Mouse (Mus musculus) heart, adult 9 months (tissue): Measurements from ENCODE around the gene Gm5538.

Source experiments
- DNase-seq, 2 experiments: peaks; one replicate each; pipeline ENCODE4 v3.0.0; 2022; ENCODE audit warnings: low spot score in 2 of 2

The Gm5538 gene

DNA sequence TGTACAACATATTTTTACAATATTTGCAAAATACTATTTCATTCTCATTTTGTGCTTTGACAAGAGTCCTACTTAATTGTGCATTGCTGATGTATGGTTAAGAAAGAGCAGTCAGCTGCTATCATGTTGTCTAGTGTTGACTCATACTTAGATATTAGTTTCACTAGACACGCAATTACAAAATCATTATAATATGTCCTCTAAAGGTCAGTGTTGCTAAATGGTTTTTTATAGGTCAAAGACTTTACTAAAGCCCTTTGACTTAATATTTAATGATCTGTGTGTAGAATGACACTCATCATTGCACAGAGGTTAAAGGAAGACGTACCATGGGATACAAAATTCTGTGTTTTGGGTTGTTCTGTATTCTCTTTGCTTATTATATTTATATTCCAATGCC lies at the start of gene Gm5538:
Gm5538 (plus strand) TSS at position 301 of the 400 bp plus-strand sequence.
- DNase-seq, result no peak

DNA sequence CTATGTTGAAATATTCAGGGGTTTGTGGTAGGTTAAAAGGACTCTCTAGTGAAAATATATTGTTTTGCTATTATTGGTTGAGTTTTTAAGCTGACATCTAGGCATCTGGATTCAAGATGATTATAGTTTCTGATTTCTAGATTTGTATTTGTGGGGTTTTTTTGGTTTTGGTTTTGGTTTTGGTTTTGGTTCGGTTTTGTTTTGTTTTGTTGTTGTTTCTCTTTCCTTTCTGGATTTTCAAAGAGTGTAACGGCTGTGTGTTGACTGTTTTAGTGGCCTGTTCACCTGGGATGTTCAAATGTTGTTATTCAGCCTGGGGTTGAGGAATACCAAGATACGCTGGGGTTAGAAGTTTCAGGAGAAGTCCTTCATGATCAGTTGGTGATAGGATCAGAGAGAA lies 32.2 kb upstream of the Gm5538 start:
- no peak for DNase-seq

DNA sequence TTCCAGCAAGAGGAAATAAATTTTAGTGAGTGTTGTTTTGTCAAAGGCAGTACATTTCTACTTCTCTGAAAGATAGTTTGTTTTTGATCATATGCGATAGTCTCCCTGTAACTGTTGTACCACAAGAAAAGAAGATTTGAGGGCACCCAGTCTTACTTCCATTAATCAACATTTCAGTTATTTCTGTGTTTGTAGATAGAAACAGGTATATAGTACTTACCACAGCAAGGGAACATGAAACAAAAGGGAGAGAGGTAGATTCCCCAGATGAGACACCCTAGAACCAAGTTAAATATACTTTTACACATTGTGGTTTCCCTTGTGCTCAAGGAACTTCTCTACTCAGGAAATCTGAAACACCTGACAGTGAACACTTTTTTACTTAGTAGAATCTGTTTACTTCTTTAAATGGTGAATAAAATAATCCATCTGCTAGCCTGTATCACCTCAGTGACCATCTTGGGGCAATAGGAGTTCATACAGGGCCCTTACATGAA lies 26.9 kb upstream of the Gm5538 start:
- no peak for DNase-seq

DNA sequence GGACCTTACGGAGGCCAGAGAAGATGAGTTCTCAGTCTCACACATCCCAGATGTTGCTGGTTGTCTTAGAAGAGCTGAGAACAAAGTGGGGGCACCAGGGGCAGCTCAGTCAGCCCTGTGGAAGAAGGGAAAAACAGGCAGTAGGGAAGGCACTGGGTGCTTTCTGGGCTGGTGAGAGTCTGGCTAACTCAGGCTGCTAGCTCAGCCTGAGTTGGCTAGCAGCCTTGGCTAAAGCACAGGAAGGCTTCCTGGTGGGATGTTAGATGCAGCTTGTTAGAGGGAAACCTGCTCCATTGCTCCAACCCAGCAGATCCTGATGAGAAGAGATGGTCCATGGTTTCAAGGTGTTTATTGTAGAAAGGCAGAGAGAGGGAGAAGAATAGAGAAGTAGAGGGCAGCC lies 10.3 kb downstream of the Gm5538 start:
- no peak for DNase-seq

DNA sequence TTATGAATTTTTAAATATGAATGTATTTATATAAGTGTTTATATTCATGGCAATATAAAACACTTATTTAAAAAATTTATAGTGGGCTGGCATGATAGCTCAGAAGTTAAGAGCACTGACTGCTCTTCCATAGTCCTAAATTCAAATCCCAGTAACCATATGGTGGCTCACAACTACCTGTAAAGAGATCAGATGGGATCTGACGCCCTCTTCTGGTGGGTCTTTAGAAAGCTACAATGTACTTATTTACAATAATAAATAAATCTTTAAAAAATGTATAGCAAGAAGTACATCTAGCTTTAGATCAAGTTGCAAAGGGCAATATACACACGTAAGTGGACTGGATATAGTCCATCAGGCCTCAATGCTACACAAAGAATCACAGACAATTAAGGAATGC lies 14.6 kb downstream of the Gm5538 start:
- no peak for DNase-seq
